Mouse (Mus musculus) testis, adult 2 months (tissue): ENCODE data around the gene Grip1.

ENCODE experiments used
- CTCF ChIP-seq: fragments of 200-500 bp; IDR thresholded peaks from 2 replicates; pipeline ENCODE4 v1.5.1; 2012; ENCODE audit warnings: low read depth, mild to moderate bottlenecking, inconsistent platforms, low read length, moderate library complexity; ENCODE audit not compliant: control insufficient read depth, insufficient read depth, insufficient replicate concordance
- POLR2A ChIP-seq: fragments of 200-500 bp; IDR thresholded peaks from 2 replicates; pipeline ENCODE4 v1.6.1; 2012; ENCODE audit warnings: low read depth, mild to moderate bottlenecking, inconsistent platforms, low read length, moderate library complexity; ENCODE audit not compliant: control insufficient read depth

DNA sequence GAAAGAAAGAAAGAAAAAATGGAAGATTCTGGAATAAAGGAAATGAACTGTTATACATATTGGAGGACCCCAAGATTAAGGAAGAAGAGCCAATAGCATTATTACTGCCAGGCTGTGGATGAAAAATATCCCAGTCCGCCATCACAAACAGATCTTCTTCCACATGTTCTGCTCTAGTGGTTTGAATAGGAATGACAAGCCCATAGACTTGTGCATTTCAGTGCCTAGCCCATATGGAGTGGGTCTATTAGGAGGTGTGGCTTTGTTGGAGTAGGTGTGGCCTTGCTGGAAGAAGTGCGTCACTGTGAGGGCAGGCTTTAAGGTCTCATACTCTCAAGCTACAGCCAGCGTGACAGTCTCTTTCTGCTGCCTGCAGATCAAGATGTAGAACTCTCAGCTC, 670.1 kb downstream of the Grip1 start:
- TF ChIP-seq CTCF = no peak
- TF ChIP-seq POLR2A = no peak
